Mouse (Mus musculus): Measurements from ENCODE around the gene Mcm2.
A peak's percentile ranks its signal among the peaks of the same experiment; 100 is the strongest.

Gene Mcm2

DNA sequence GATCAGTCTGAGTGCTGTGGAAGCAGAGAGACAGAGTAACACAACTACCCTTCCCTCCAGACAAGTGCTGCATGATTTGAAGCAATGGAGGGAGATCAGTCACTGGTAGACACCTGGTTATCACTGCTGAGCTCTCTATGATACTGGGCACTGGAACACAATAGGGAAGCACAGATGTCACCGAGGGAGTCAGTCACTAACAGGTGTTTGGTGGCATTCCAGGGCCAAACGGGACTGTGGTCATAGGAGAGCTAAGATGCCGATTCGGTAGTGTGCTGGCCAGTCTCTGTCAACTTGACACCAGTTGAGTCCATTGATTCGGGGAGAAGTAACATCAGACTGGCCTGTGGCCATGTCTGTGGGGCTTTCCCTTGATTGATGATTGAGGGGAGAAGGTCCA lies 44.1 kb downstream of the Mcm2 start:
- DNase-seq (ENCODE audit: extremely low spot score, low read depth, low spot score): no peak

DNA sequence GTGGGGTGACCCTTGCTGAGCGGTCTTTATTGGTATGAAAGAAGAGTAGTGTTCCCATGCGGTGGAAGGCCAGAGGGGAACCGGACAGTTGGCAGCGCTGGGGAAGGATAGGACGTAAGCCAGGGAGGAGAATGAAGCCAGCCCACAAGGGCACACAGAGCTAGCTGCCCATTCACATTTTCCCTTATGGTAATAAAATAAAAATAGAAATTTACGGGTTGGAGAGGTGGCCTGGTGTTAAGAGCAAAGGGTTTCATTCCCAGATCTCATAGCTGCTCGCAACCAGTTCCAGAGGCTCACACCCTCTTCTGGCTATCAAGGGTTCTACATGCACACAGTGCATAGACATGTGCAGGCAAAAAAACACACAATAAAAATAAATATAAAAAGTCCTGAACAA lies 48.5 kb downstream of the Mcm2 start:
- no peak for DNase-seq (ENCODE audit: extremely low spot score, low read depth, low spot score)

DNA sequence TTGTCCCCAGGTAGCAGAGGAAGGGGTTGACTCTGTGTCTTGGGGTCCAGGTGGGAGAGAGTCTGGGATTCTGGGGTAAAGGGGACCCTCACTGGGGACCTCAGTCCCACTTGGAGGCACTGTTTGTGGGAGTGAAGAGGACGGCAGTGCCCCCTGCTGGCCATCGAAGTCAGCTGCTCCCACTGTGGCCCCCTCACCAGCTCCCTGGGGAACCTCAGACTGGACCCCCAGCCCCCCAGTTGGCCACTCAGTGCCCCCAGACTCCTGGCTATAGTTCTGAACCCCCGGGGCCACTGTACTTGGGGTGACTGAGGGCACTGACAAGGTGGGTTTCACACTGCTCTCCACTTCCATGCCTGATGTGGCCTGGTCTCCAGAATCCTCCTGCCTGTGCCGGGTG lies 49.3 kb downstream of the Mcm2 start:
- no peak for DNase-seq (ENCODE audit: extremely low spot score, low read depth, low spot score)

DNA sequence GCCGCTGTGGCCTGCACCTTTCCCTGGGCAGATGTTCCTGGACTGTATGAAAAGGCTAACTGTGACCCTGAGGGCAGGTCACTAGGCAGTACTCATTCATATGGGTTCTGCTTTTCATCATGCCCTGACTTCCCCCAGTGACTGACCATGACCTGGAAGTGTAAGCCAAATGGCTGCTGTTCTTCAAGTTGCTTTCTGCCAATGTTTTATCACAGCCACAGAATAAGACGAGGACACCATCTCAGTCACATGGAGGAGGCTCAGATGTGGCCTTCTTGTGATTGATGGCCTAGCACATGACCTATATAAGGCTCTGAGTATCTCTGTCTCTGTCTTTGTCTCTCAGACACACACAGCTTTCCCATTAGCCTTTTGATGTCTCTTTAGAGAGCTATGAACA lies 51.0 kb downstream of the Mcm2 start:
- no peak for DNase-seq (ENCODE audit: extremely low spot score, low read depth, low spot score)

DNA sequence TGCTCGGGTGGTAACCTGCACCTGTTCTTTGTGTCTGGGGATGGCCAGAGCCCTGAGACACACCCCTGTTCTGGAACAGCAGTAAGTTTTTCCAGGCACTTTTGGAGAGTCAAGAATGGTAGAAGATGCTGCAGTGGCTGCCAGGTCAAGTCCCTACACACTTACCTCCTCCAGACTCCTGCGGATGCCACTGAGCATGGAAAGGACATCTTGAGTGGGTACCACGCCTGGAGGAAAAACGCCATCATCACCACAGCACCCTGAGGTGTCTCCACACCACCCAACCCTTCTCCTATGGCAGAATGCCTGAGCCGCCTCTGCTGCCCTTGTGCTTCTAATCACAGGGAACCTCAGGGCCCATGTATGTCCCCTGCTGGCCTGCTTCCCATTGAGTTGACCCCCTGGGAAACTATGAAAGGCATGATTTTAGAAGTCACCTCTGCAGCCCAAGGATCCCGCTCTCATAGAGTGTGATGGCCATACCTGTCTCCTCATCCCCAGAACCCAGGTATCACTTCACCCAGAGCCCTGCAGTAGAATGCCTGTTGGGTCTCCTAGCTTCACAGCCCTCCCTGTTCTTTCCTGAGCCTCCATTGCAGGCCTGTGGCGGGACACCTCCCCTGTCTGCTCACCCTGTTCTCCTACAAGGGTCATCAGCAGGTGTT lies 53.5 kb downstream of the Mcm2 start:
- DNase-seq (ENCODE audit: extremely low spot score, low read depth, low spot score): no peak

DNA sequence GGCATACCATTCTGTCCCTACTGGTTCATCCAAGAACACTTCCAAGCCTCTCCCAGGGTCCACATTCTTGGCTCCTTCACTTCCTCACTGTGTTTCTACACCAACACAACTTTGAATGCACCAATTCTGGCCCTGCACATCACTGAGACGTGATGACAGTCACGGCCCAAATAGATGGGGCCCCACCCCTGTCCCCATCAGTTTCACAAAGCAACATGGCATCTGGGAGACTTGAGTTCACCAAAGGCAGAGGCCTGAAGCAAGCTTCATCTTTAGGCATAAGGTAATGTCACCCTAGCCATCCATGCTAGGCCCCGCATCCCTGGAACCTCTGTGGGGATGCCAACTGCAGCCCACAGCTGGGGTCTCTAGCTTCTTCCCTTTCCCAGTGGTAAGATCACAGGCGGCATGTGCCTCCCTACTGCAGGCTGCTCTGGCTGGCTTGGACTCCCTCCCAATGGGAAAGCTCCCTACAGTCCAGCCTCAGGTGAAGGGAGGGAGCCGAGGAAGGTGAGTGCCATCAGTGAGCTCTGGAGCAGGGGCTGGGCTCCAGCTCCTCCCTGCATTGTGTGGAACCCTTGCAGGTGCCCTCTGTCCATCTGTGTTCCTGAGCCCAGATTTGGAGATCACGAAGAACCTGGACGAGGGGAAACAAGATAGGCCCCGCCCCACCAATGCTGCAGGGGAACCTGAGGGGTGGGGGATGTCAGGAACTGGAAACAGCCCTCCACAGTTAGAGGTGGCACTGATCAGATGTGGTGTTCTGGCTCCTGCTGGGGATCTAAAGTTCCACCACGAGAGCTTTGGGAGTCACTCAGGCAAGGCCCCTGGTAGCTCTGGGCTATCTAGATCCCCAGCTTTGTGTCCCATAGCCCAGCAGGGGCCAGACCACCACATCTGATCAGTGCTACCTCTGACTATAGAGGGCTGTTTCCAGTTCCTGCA lies 54.5 kb downstream of the Mcm2 start:
- DNase-seq (ENCODE audit: extremely low spot score, low read depth, low spot score): no peak

DNA sequence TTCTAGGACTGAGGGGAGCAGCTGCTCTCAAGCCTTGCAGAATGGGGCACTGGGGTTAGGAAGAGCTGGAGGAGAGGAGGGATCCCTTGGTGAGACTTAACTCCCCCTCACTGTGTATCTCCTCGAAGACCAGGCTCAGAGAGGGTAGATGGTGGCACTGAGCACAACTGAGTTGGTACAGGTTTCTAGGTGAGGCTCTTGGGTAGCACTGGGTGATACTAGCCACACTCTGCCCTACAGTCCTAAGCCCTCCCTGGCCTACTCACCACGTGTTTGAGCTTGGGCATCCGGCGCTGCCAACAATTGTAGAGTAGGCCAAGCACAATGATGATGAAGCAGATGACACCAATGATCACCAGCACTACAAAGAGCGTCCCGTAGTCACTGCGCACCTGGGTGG lies 55.3 kb downstream of the Mcm2 start:
- no peak for DNase-seq (ENCODE audit: extremely low spot score, low read depth, low spot score)

DNA sequence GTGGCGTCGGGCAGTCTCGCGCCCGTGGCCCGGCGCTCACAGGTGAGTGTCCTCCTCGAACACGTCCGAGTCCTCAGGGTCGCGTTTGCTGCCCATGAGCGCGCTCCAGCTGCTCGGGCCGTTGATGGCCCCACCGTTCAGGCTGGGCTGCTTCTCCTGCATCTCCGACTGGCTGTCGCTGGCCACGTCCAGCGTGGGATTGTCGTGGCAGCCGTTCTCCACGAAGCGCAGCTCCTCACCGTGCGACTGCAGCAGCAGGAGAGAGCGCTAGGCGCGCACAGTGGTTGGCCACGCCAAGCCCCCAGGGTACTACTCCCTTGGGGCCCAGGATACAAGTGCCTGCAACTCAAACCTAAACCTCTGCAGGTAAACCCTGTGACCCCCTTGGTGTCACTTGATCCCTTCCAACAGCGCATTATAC lies 55.8 kb downstream of the Mcm2 start:
- DNase-seq (ENCODE audit: extremely low spot score, low read depth, low spot score): no peak

DNA sequence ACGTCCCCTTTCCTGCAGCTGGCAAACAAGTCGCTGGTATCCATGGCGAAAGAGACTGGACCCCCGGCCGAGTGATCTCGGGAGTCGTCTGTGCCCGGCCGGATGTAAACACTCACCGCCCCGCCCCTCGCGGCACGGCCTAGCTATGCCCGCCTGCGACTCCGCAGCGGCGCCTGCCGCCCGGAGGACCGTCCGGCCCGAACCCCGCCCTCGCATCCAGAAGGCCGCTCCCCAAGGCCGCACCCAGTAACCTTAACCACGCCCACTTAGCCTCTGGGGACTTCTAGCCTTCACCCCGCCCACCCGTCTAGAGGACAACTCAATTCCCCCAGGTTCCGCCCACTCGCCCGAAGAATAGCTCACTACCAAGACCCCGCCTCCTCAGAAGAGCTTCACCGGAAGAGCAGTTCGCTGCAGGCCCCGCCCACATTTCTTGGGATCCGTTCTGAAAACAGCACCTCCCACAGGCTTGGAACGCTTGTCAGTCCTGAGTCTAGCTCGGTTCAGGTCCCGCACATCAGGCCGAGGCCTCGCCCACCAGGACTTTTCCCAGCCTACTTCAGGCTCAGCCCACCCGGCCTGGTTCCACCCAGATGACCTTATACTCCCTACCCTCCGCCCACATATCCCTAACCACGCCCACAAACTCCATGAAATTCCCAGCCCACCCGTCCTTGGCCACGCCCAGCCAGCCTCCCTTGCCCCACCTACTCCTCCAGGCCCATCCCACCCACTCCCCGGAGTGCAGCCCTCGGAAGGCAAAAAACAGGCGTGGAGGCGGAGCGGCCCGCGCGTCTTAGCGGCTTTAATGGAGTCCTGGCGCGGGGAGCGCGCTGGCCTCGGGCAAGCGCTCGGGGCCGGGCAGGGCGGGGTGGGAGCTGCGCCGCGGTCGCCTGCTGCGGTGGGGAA lies 56.5 kb downstream of the Mcm2 start, which contains the start of gene Abtb1:
Gene Abtb1, minus strand, starts transcription at position 204 of the 909 bp plus-strand sequence.
- DNase-seq (ENCODE audit: extremely low spot score, low read depth, low spot score): peak; percentile 98

DNA sequence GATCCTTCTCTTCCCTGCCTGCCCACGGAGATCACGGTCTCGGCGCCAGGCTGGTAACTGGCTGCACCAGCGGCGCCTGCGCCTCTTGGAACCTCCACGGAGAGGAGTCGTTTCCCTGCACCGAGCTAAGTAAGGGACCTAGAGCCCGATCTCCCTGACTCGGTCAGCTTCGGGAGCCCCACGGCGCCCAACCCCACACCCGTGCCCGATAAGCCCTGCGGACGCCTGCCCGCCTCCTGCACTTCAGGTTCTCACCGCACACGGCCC lies 57.1 kb downstream of the Mcm2 start:
- DNase-seq (ENCODE audit: extremely low spot score, low read depth, low spot score): no peak

DNA sequence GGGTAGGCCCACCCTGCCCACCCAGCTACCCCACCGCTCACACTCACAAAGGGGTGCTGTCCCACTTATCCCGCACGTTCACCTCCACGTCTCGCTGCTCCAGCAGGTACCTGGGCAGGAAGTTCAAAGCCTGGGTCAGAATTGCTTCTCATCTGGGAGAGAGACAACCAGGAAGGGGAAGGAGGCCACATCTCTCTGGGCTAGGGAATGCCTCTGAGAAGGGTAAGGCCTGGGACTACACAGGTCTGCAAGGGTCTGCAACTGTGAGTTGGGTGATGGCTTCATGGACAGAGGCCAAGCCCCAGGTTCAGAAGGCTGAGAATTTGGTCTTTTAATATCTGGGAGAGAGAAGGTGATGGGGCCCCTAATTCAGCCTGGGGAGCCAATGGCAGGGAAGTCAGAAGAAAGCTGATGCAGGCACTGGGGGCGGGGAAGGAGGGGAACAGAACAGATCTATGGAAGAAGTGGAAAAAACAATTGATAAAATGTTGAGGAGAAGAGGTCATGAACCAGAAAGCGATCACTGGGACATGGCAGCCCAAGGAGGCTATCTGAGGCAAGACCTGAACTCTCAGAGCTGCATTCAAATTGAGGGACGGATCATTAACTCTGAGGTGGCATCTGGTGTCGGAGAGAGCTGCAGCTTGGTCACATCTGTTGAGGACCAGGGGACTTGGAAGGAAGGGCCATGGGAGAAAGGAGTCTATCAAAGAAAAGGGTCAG lies 57.6 kb downstream of the Mcm2 start:
- DNase-seq (ENCODE audit: extremely low spot score, low read depth, low spot score): no peak

DNA sequence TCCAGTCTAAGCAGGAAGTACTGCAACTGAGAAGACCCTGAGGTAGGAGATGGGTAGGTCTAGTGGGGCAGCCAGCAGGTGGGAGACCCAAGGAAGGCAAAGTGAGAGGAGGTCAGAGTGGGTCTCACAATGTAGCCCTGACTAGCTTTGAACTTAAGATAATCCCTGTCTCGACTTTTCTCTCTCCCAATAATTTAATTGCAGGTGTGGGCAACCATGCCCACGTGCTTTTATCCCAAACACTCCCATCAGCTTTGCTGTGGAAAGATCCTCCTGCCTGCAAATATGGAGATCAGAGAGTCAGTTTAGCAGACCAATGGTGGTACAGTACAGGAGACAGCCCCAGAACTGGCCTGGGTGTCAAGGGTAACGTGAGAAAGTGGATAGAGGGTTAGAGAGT lies 58.4 kb downstream of the Mcm2 start:
- no peak for DNase-seq (ENCODE audit: extremely low spot score, low read depth, low spot score)

DNA sequence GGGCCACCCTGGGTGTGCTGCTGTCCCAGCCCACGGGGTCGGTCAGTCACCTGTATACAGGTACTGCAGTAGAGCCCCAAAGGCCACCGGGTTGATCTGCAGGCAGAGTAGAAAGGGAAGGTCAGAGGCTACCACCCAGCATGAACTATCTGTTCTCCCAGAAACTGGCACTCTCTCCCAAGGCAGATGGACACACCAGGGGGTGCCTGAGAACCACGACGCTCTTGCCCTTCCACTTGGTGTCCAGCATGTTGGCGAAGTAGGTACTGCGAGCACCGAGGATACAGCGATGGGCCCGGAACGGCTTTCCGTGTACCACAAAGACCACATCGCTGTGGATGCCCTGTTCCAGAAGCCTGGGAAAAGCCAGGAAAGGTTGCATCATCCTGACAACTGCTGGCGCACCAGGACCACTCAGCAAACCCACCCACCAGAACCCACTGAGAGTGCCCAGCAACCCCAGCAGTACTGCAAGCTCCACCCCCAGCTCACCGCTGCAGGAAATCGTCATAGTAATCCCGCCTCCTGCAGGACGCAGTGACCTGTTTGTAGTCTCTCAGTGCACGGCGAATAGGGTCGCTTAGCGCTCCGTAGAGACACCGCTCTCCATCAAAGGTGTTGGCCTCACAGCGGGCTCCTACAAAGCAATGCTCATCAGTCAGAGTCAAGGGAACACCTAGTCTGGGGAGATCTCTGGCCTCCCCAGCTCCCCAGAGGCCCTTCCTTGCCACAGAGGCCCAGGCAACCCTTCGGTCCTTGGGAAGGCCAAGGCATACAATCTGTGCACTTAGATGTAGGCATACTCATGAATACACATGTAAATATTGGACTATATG lies 59.2 kb downstream of the Mcm2 start:
- DNase-seq (ENCODE audit: extremely low spot score, low read depth, low spot score): no peak

DNA sequence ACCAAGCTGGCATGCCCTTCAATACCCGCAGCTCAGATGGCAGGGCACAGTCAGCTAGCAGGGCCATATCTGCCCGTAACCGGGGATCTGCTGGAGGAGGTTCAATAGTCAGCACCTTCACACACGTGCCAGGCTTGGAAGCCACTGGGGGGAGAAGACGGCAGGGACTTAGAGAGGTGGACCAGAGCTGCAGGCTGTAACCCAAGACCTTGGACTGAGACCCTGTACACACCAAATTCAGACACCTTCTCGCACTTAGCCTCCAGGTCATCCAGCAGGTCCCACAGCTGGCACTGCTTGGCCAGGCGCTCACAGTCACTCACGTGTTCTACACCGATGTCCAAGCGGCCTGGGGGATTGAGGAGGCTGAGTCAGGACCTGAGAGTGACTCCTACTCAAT lies 60.0 kb downstream of the Mcm2 start:
- DNase-seq (ENCODE audit: extremely low spot score, low read depth, low spot score): no peak

DNA sequence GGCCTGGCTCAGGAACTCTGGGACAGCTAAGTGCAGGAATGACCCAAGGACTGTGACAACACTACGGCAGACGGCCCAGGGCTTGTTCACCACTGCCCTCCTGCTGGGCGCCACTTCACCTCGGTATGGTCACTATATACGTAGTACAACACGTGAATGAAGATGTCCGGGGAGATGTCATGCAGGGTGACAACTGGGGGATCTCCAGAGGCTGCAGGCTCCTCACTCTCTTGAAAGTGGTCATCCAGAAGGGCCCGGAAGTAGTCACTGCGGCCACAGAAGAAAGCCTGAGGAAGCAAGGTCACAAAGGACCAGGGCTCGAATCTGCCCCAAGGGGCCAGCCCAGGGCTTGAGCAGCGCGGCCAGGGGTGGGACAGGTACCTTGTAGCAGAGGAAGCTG lies 60.6 kb downstream of the Mcm2 start:
- no peak for DNase-seq (ENCODE audit: extremely low spot score, low read depth, low spot score)

DNA sequence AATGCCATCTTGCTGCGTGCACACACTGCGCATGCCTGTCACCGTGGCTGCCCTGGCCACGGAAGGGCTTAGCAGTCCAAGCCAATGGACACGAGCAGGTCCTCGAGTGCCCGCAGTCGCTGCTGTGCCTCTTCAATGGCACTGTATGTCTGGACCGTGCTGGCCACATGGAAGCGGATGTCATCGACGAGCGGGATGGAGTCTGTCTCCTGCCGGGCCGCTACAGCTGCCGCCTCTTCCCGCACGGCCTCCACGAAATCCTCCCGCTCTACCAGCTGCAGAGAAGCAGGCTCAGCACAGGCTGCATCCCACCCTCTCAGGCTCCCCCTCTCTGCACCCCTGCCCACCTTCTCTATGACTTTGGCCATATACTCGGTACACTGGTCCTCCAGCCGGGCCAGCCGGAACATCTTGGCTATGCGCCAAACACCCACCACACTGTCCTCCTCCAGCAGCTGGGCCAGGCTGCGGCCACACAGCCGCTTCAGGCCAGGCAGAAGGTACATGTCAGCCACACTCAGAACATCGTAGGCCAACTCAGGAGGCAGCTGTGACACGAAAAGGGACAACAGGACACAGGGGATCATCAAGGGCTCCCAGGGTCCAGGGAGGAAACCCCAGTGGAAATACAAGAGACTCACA lies 62.3 kb downstream of the Mcm2 start:
- DNase-seq (ENCODE audit: extremely low spot score, low read depth, low spot score): no peak

DNA sequence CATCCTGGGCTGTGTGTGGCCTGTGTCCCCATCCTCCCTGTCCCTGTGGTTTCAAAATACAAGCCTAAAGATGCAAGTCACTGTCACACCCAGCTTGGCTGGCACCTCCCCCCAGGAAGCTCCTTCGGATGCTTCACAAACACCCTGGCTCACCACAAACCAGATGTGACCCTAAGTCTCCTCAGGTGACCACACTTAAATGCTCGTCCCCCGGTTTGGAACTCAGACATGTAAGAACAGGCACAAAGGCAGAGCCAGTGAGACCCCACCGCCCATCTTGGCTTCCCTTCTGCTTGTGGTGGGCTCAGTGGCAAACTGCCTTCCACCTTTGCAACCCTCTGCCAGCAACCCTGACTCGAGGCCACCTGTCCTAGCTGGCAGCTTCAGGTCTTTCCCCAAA lies 63.5 kb downstream of the Mcm2 start:
- no peak for DNase-seq (ENCODE audit: extremely low spot score, low read depth, low spot score)

All from hindlimb bud, embryonic 11.5 days (tissue).